Mouse (Mus musculus) telencephalon, adult 2 months (tissue): Measurements from ENCODE around the gene Zbtb22.
"Not testable (repeated sequence)": the region's sequence is repeated elsewhere in the genome, so short reads cannot be mapped to it uniquely, and the experiment has no call there.

Experiments
- DNase-seq: peaks from one replicate; pipeline ENCODE4 v3.0.0-alpha.2; 2011; ENCODE audit warnings: low read depth, low spot score

Gene Zbtb22

DNA sequence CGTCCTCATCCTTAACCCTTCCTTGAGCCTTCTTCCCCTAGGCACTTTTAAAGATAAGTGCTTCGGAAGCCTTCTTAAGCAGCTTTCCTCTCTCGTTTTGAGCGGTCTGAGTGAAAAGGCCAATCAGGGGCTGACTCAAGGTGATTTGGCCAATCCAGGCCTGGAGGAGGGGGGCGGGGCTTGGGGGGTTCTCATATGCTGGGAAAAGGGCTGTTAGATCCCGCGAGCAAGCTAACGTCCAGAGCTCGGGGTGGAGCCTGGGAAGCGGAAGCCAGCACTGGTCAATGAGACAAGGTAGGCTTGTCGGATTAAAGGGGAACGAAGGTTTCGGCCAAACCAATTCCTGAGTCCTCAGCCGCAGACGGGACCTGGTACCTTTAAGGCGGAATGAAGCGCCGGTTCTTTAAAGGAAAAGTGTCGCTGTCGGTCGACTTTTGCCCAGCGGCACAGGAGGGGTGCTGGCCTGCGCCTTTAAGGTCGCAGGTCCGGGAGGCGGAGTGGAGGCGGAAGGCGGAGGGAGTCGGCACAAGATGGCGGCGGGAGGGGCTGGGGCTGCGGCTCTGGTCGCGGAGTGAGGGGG, at the start of gene Zbtb22, which contains the start of gene Tapbp:
Gene Zbtb22 (plus strand): TSS at position 234 of the 580 bp plus-strand sequence.
Gene Tapbp (plus strand): TSS at position 229 of the 580 bp plus-strand sequence.
- peak; percentile 99 for DNase-seq

DNA sequence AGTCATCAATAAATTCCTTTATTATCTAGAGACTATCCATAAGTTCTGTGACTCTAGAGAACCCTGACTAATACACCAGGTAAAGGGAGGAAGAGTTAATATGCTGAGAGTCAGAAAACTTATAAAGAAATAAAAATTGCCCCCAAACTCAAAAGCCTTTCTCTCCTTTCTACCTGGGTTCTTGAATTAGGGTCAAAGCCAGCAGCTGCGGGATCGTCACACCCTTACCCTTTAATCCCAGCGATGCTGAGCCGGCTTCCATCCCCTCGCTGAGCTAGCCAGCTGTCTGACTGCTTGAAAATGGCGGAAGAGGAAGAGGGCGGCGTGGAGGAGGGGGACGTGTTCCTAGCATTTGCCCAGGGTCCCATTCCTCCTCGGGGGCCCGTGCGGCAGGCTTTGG, 42.2 kb upstream of the Zbtb22 start, which contains the start of gene Gm7029:
Gene Gm7029 (plus strand): TSS at position 301 of the 400 bp plus-strand sequence.
- not testable (repeated sequence) for DNase-seq

DNA sequence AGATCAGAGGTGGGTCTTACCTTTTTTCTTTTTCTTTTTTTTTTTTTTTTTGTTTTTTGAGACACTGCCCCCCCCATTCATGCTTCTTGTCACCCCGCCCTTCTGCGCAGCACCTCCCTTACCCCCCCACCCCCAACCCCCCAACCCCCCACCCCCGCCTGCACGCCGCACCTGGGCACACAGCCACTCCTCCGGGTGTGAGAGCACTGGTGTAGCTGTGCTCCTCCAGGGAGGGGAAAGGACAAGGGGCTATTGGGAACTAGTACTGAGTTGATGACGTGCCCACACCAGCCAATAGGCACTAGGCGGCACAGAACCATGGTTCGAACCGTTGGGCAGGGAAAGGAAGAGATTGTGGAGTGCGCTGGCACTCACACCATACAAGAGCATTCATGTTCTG, 41.3 kb upstream of the Zbtb22 start:
- no peak for DNase-seq

DNA sequence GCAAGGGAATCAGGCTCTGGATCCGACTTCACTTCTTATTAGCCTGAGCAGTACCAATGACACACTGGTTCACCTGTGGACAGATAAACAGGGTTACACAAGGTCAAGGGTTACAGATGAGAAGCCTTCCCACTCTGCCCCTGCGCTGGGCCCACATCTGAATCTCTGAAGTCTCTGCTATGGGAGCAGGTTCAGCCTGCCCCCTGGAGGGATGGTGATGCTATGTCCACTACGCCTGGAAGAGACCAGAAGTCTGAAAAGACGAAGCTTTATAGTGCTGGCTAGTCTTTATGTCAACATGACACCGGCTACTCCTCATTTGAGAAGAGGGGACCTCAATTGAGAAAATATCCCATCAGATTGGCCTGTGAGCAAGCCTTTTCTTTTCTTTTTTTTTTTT, 39.9 kb upstream of the Zbtb22 start:
- DNase-seq = not testable (repeated sequence)

- DNase-seq = not testable (repeated sequence)
Observed at GRCm38 (mm10) chr17:33884320-33884719, 31.4 kb upstream of the Zbtb22 start.

GRCm38 (mm10) chr17:33887802-33888201, 27.9 kb upstream of the Zbtb22 start:
- not testable (repeated sequence) for DNase-seq

DNA sequence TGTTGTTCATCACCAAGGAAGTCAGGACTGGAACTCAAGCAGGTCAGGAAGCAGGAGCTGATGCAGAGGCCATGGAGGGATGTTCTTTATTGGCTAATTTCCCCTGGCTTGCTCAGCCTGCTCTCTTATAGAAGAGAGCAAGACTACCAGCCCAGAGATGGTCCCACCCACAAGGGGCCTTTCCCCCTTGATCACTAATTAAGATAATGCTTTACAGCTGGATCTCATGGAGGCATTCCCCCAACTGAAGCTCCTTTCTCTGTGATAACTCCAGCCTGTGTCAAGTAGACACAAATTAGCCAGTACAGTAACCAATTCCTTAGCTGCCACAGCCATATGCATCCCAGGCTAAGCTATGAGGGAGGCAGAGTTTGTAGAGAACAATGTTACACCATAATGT, 27.5 kb upstream of the Zbtb22 start:
- not testable (repeated sequence) for DNase-seq

DNA sequence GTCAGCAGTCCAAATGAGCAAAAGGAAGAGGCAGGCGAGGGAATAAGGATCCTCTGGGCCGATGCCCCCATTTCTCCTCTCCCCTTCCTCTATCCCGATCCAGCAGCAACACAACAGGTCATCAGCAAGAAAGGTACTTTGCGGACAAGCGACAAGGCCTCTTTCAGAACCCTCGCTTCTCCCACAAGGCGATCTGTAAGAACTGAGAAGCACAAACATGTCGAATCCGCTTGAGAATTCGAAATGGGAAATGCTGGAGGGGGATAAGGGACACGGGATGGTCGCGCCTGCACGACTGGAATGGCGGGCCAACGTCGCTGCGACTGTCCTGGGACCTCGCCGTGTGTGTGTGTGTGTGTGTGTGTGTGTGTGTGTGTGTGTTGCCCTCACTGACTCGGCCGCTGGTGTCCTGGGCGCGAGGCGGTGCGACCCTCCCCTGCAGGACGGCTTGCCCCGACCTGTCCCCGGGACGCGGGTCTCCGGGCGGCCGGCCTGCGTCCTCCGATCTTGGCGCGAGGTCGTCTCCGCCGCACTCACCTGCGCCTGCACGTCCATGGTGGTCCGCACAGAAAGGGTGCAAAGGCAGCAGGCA, 25.7 kb upstream of the Zbtb22 start:
- DNase-seq = not testable (repeated sequence)

GRCm38 (mm10) chr17:33890533-33891059, 25.1 kb upstream of the Zbtb22 start, which contains the start of gene Kifc1:
TSS of gene Kifc1 (minus strand) at chr17:33890661.
- peak; percentile 99 for DNase-seq

DNA sequence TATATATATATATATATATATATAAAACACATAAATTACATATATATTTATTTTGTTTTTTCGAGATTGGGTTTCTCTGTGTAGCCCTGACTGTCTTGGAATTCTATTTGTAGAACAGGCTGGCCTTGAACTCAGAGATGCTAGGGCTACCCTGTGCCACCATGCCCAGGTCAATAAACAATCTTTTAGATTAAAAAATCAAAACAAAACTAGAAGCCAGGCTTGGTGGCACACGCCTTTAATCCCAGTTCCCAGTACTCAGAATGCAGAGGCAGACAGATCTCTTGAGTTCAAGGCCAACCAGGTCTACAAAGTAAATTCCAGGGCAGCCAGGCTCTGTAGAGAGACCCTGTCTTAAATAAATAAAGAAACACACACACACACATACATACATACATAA, 24.3 kb upstream of the Zbtb22 start:
- DNase-seq = no peak

DNA sequence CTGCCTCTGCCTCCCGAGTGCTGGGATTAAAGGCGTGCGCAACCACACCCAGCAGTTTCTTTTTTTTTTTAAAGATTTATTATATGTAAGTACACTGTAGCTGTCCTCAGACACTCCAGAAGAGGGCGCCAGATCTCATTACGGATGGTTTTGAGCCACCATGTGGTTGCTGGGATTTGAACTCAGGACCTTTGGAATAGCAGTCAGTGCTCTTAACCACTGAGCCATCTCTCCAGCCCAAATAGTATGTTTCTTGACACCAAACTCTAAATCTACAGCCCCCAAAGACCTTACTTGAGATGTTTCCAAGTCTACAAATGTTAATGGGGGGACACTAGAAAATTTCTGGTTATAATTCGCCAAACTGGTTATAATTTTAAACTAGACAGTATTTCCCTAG, 23.8 kb upstream of the Zbtb22 start:
- not testable (repeated sequence) for DNase-seq

DNA sequence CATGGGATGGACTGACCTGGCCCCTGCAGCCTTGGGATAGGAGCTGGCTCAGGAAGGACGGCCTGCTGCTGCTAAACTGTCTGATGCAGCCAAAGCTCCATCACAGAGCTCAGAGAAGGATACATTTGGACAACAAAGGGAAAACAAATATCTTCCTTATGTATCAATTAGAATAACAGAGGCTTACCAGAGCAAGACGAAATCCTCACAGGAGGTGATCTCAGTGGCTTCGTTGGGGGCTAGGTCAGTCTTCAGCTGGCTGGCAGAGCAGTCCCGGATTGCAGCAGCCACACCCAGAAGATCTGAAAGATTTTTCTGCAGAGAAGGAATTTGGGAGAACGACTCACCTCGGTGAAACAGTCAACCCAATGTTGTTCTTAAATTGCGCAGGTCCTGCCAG, 23.3 kb upstream of the Zbtb22 start:
- no peak for DNase-seq

DNA sequence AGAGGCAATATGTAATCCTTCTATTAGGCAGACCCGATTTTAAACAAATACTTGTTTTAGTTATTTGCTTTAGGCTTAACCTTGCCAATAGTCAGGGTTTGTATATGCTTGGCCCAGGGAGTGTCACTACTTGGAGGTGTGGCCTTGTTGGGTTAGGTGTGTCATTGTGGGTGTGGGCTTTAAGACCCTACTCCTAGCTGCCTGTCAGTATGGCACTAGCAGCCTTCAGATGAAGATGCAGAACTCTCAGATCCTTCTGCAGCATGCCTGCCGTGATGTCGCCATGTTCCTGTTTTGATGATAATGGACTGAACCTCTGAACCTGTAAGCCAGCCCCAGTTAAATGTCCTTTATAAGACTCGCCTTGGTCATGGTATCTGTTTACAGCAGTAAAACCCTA, 22.7 kb upstream of the Zbtb22 start:
- DNase-seq = not testable (repeated sequence)

GRCm38 (mm10) chr17:33897114-33897794, 18.4 kb upstream of the Zbtb22 start:
- no peak for DNase-seq

DNA sequence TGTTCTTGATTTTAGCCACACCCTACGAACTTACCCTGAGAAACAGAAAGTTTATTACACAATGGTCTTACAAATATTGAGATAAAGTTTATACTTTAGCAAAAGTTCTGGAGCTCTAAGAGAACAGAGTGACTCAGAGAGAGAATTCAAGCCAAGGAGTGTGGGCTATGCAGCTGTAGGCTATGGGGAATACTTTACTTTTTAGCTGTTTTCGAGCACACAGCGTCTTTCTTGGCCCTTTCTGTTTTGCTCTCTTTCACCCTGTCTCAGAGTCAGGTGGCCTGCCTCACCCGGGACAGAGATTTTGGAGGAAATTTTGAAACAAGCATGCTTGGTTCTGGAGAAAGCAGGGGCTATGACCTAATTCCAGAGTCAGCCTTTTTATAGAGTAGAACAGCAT, 17.5 kb upstream of the Zbtb22 start:
- DNase-seq = not testable (repeated sequence)

DNA sequence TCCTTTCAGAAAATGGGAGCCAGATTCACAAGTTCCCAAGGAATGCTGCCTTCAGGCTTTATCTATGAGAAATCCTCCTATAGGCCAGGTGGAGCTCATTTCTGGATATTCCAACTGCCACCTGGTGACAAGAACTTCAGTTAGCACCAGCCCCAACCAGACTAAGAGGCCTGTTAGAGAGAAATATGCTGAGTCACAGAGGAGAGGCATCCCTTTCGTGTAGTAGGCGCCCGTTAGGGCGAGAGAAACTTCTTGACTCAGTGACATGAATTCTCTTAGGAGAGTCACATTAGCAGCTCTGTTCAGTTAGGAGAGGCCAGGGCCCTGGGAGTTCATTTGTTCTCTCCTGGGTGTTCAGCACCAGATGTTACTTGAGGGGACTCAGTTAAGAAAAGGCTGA, 16.1 kb upstream of the Zbtb22 start:
- DNase-seq = no peak

DNA sequence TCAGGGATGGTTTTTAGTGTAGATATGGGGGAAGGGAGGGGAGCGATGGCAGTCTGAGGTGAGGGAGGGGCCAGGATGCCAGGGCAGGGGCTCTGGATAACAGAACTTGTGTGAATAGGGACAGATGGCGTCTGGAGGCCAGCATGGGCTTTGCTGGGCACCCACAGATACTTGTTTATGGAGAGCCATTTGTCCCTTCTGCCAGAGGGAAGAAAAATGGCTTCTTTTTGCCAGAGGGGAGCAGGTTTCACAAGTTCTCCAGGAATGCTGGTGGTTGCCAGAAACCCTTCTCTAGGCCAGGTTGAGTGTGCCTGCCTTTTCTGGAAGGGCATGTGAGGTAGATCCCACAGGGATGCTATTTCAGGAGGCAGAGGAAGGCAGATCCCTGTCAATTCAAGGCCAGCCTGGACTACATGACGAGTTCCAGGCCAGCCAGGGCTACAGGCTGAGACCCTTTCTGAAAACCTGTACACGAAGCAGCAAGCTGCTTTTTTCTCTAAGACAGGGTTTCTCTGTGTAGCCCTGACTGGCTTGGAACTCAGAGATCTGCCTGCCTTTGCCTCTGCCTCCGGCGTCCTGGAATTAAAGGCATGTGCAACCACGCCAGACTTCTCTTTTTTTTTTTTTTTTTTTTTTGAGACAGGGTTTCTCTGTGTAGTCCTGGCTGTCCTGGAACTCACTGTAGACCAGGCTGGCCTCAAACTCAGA, 15.3 kb upstream of the Zbtb22 start:
- no peak for DNase-seq

GRCm38 (mm10) chr17:33900989-33901314, 14.8 kb upstream of the Zbtb22 start:
- no peak for DNase-seq

- DNase-seq = no peak
Observed at GRCm38 (mm10) chr17:33901653-33902052, 14.1 kb upstream of the Zbtb22 start.

GRCm38 (mm10) chr17:33902079-33902478, 13.6 kb upstream of the Zbtb22 start:
- no peak for DNase-seq

DNA sequence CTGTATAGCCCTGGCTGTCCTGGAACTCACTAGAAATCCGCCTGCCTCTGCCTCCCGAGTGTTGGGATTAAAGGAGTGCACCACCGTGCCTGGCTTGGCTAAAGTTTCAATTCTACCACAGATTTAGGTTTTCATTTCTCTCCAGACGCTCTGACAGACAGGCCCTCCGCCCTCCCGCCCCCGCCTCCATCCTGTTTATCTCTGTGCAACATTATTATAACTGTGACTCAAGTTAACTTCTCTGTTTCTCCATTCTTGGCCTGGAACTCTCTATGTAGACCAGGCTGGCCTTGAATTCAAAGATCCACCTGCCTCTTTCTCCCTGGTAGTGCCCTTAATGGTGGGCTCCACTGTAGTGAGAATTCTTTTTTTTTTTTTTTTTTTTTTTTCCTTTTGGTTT, 13.2 kb upstream of the Zbtb22 start:
- DNase-seq = no peak
